Comparison of ENCODE assay signal across 20 mouse cellular contexts in genomic region chr19:20240471-20240870, GRCm38 (mm10).
DNase-seq lines count a peak whose midpoint lies in the region; ATAC-seq and TF ChIP-seq lines count a peak whose summit lies in the region.
"Had no signal": no experiment of that assay in that cellular context is flagged by ENCODE, and none has a peak within 500 bp of the region (broad histone marks: within the 10 kb centered on the region; RNA-seq: fewer than 3 reads in every experiment).

No protein-coding gene starts in this region.

- no peaks in the 10 kb centered on the region for H3K79me2 ChIP-seq in CH12.LX (replicated peaks; ENCODE audit: control insufficient read depth, extremely low read depth, insufficient read depth, poor library complexity, severe bottlenecking)

- ATAC-seq in forebrain, postnatal 0 days: no peak
- ATAC-seq in forebrain, embryonic 15.5 days (replicated peaks): no peak
- no peak for ATAC-seq in limb, embryonic 14.5 days (ENCODE audit: low FRiP score, low read depth)
- ATAC-seq in midbrain, postnatal 0 days (ENCODE audit: low FRiP score): peak; percentile 31; the same call in 1 of the 2 replicates

- peak; percentile 31 for TF ChIP-seq RAD21 in CH12.LX (IDR thresholded peaks at IDR 0.05; ENCODE audit: low read depth, low read length)

- WGBS in forebrain, postnatal 0 days: 32% methylated on average over 1 of the region's 1 CpGs
- 31% methylated on average over 1 of the region's 1 CpGs for WGBS in forebrain, embryonic 15.5 days
- WGBS in limb, embryonic 14.5 days: 13% methylated on average over 1 of the region's 1 CpGs
- 29% methylated on average over 1 of the region's 1 CpGs for WGBS in limb, embryonic 10.5 days
- WGBS in midbrain, postnatal 0 days: 24% methylated on average over 1 of the region's 1 CpGs

- no peaks in the 10 kb centered on the region for H3K36me3 ChIP-seq in forebrain, postnatal 0 days (ENCODE audit: insufficient read depth)
- H3K36me3 ChIP-seq in forebrain, embryonic 15.5 days: no peaks in the 10 kb centered on the region
- no peaks in the 10 kb centered on the region for H3K36me3 ChIP-seq in limb, embryonic 14.5 days (ENCODE audit: control insufficient read depth, insufficient read depth, low read length)
- no peaks in the 10 kb centered on the region for H3K36me3 ChIP-seq in limb, embryonic 10.5 days
- no peaks in the 10 kb centered on the region for H3K36me3 ChIP-seq in CH12.LX (replicated peaks in 1 of 2; ENCODE audit: control insufficient read depth in 1 of 2, insufficient read depth in 1 of 2, low read length in 1 of 2)
- no peaks in the 10 kb centered on the region for H3K36me3 ChIP-seq in midbrain, postnatal 0 days (ENCODE audit: insufficient read depth, low read length)
- H3K36me3 ChIP-seq: heart, embryonic 13.5 days; neural tube, embryonic 13.5 days had no signal

- in situ Hi-C loops in CH12.LX (cut with MboI; ENCODE audit: low pct_ligation_motif_present, low pct_unique_long_range_greater_than_20kb, low sequenced_read_pairs): no loop called here

- H3K9ac ChIP-seq in forebrain, postnatal 0 days: no peak overlapping the region
- H3K9ac ChIP-seq in forebrain, embryonic 15.5 days (replicated peaks): no peak overlapping the region
- no peak overlapping the region for H3K9ac ChIP-seq in limb, embryonic 14.5 days (ENCODE audit: low read depth, low read length, severe bottlenecking)
- H3K9ac ChIP-seq in CH12.LX (ENCODE audit: insufficient read depth, low read depth): no peak overlapping the region
- H3K9ac ChIP-seq in midbrain, postnatal 0 days (replicated peaks; ENCODE audit: low read length, poor library complexity, severe bottlenecking): no peak overlapping the region
- H3K9ac ChIP-seq: heart, embryonic 13.5 days; neural tube, embryonic 13.5 days had no signal

- TF ChIP-seq EP300 in CH12.LX (IDR thresholded peaks at IDR 0.05; ENCODE audit: low read length): no peak

- dilution Hi-C loops in CH12.LX (cut with MboI; ENCODE audit: extremely low pct_ligation_motif_present, extremely low pct_unique_long_range_greater_than_20kb, low sequenced_read_pairs): no loop called here

- DNase-seq in forebrain, postnatal 0 days: peak; percentile 32
- peak; percentile 4 for DNase-seq in limb, embryonic 14.5 days (ENCODE audit: low spot score)
- DNase-seq in limb, embryonic 10.5 days (ENCODE audit: low spot score): no peak
- DNase-seq in CH12.LX (ENCODE audit: extremely low read depth): peak; percentile 3
- DNase-seq in midbrain, postnatal 0 days (ENCODE audit: low spot score): peak; percentile 51
- DNase-seq in cerebellum, adult 9-11 months: no peak
- no peak for DNase-seq in frontal cortex, adult 2 months (ENCODE audit: extremely low spot score in 1 of 2, low spot score in 1 of 2)
- DNase-seq: adrenal gland, postnatal 14 days; B cell, adult 2 months; cerebellum, adult 9-10 months; heart, postnatal 4 days; kidney, adult 9 months; kidney, postnatal 4 days; lung, adult 2 months; right cerebral cortex, postnatal 25 days; thymus, postnatal 14 days had no signal

- no peak overlapping the region for H3K27ac ChIP-seq in forebrain, postnatal 0 days (ENCODE audit: low read depth, low read length)
- no peak overlapping the region for H3K27ac ChIP-seq in forebrain, embryonic 15.5 days (replicated peaks)
- no peak overlapping the region for H3K27ac ChIP-seq in limb, embryonic 14.5 days (replicated peaks; ENCODE audit: low read depth, low read length)
- no peak overlapping the region for H3K27ac ChIP-seq in limb, embryonic 10.5 days
- H3K27ac ChIP-seq in CH12.LX (ENCODE audit: insufficient read depth, low read depth): no peak overlapping the region
- H3K27ac ChIP-seq in midbrain, postnatal 0 days (ENCODE audit: low read depth, low read length): no peak overlapping the region
- H3K27ac ChIP-seq: heart, embryonic 13.5 days; neural tube, embryonic 13.5 days had no signal

- H3K4me2 ChIP-seq in forebrain, postnatal 0 days (ENCODE audit: low read depth): no peak overlapping the region
- H3K4me2 ChIP-seq in forebrain, embryonic 15.5 days (replicated peaks): no peak overlapping the region
- no peak overlapping the region for H3K4me2 ChIP-seq in limb, embryonic 14.5 days (replicated peaks; ENCODE audit: low read depth, low read length, severe bottlenecking)
- H3K4me2 ChIP-seq in CH12.LX (ENCODE audit: insufficient read depth, low read depth, poor library complexity, severe bottlenecking): no peak overlapping the region
- no peak overlapping the region for H3K4me2 ChIP-seq in midbrain, postnatal 0 days (ENCODE audit: low read depth, low read length, poor library complexity, severe bottlenecking)
- H3K4me2 ChIP-seq: heart, embryonic 13.5 days; liver, embryonic 11.5 days; neural tube, embryonic 13.5 days had no signal

- H3K9me3 ChIP-seq in forebrain, postnatal 0 days (ENCODE audit: low read length): no peaks in the 10 kb centered on the region
- H3K9me3 ChIP-seq in forebrain, embryonic 15.5 days: no peaks in the 10 kb centered on the region
- H3K9me3 ChIP-seq in limb, embryonic 14.5 days (ENCODE audit: control insufficient read depth, low read length): no peaks in the 10 kb centered on the region
- H3K9me3 ChIP-seq in limb, embryonic 10.5 days (replicated peaks): no peaks in the 10 kb centered on the region
- H3K9me3 ChIP-seq in CH12.LX (replicated peaks; ENCODE audit: low read length): no peaks in the 10 kb centered on the region
- no peaks in the 10 kb centered on the region for H3K9me3 ChIP-seq in midbrain, postnatal 0 days (ENCODE audit: low read length)
- H3K9me3 ChIP-seq: heart, embryonic 13.5 days; neural tube, embryonic 13.5 days had no signal

- no peak for TF ChIP-seq POLR2A in limb, embryonic 14.5 days (IDR thresholded peaks at IDR 0.05; ENCODE audit: borderline replicate concordance, extremely low read depth, insufficient read depth, insufficient read length)
- TF ChIP-seq POLR2A in CH12.LX (IDR thresholded peaks at IDR 0.05; ENCODE audit: low read depth, low read length): no peak

- H3K4me1 ChIP-seq in forebrain, postnatal 0 days (ENCODE audit: insufficient read depth): no peaks in the 10 kb centered on the region
- H3K4me1 ChIP-seq in forebrain, embryonic 15.5 days: 0 out of 2 replicates have a peak, but pooled peaks cover 3% of the 10 kb centered on the region
- H3K4me1 ChIP-seq in limb, embryonic 14.5 days (ENCODE audit: control insufficient read depth, insufficient read depth, low read length): peaks cover 4% of the 10 kb centered on the region
- H3K4me1 ChIP-seq in limb, embryonic 10.5 days: no peaks in the 10 kb centered on the region
- peaks cover 0 to 10% of the 10 kb centered on the region in 2 experiments; a peak in 2 of 4 replicates for H3K4me1 ChIP-seq in CH12.LX (ENCODE audit: control insufficient read depth in 1 of 2, insufficient read depth in 2 of 2)
- H3K4me1 ChIP-seq in midbrain, postnatal 0 days (ENCODE audit: insufficient read depth, low read length): no peaks in the 10 kb centered on the region

- peak; percentile 48 for TF ChIP-seq CTCF in forebrain, postnatal 0 days (IDR thresholded peaks at IDR 0.05; ENCODE audit: low read depth)
- peak in 1 of 2 experiments; percentile 34; a peak in 1 of 4 replicates for TF ChIP-seq CTCF in CH12.LX (conservative IDR thresholded peaks at IDR 0.05 in 1 of 2, IDR thresholded peaks at IDR 0.05 in 1 of 2; ENCODE audit: low read depth in 2 of 2, low read length in 2 of 2)
- TF ChIP-seq CTCF in midbrain, postnatal 0 days (IDR thresholded peaks at IDR 0.05): peak; percentile 68

- H3K27me3 ChIP-seq in forebrain, postnatal 0 days (ENCODE audit: insufficient read depth, low read length): no peaks in the 10 kb centered on the region
- H3K27me3 ChIP-seq in forebrain, embryonic 15.5 days: no peaks in the 10 kb centered on the region
- H3K27me3 ChIP-seq in limb, embryonic 14.5 days (ENCODE audit: control insufficient read depth, insufficient read depth, low read length): no peaks in the 10 kb centered on the region
- no peaks in the 10 kb centered on the region for H3K27me3 ChIP-seq in limb, embryonic 10.5 days (ENCODE audit: low read depth, poor library complexity, severe bottlenecking)
- no peaks in the 10 kb centered on the region for H3K27me3 ChIP-seq in CH12.LX (replicated peaks)
- H3K27me3 ChIP-seq in midbrain, postnatal 0 days (ENCODE audit: insufficient read depth, low read length): no peaks in the 10 kb centered on the region
- H3K27me3 ChIP-seq: heart, embryonic 13.5 days; neural tube, embryonic 13.5 days had no signal

- no peak overlapping the region for H3K4me3 ChIP-seq in forebrain, postnatal 0 days (ENCODE audit: low read depth, low read length)
- H3K4me3 ChIP-seq in forebrain, embryonic 15.5 days: no peak overlapping the region
- H3K4me3 ChIP-seq in limb, embryonic 14.5 days (replicated peaks; ENCODE audit: low read length): no peak overlapping the region
- H3K4me3 ChIP-seq in limb, embryonic 10.5 days: no peak overlapping the region
- H3K4me3 ChIP-seq in CH12.LX (replicated peaks in 1 of 3; ENCODE audit: low read depth in 2 of 3, low read length in 2 of 3, poor library complexity in 1 of 3): no peak overlapping the region
- H3K4me3 ChIP-seq in midbrain, postnatal 0 days (ENCODE audit: low read depth, low read length): no peak overlapping the region
- H3K4me3 ChIP-seq: heart, embryonic 13.5 days; neural tube, embryonic 13.5 days had no signal

TF ChIP-seq in CH12.LX, 34 proteins besides CTCF, POLR2A, EP300 and RAD21:
- TF ChIP-seq ETS1 (conservative IDR thresholded peaks at IDR 0.05; ENCODE audit: low read depth, low read length) (no peak), SMC3 (IDR thresholded peaks at IDR 0.05; ENCODE audit: low read depth, low read length) (0 out of 2 replicates have a peak, but pooled peaks have one; percentile 16), ZNF384 (IDR thresholded peaks at IDR 0.05; ENCODE audit: low read depth, low read length) (peak; percentile 19; the same call in 1 of the 2 replicates), IRF4 (IDR thresholded peaks at IDR 0.05; ENCODE audit: low read depth, low read length) (no peak)

Comparison
In these comparisons a context has a peak if more than half of its experiments do, and no peak if none do; other contexts are left out.
1. DNase-seq: peak in forebrain, postnatal 0 days (single experiment), limb, embryonic 14.5 days (single experiment), CH12.LX (single experiment) and midbrain, postnatal 0 days (single experiment); none in limb, embryonic 10.5 days (single experiment), cerebellum, adult 9-11 months (single experiment) and frontal cortex, adult 2 months (0 of 2).